Mouse (Mus musculus): Measurements from ENCODE around the gene Stra8.

Stra8 gene

GRCm38 (mm10) chr6:34942446-34942845, 22.5 kb downstream of the Stra8 start:
- no peak for DNase-seq (ENCODE audit: low spot score)

GRCm38 (mm10) chr6:34943499-34943898, 23.5 kb downstream of the Stra8 start:
- no peak for DNase-seq (ENCODE audit: low spot score)

GRCm38 (mm10) chr6:34946486-34947079, 26.6 kb downstream of the Stra8 start:
- no peak for DNase-seq (ENCODE audit: low spot score)

- DNase-seq (ENCODE audit: low spot score): no peak
These were observed 28.5 kb downstream of the Stra8 start for GRCm38 (mm10) chr6:34948461-34948860.

- no peak for DNase-seq (ENCODE audit: low spot score)
These were observed 31.6 kb downstream of the Stra8 start for GRCm38 (mm10) chr6:34951518-34951917.

- no peak for DNase-seq (ENCODE audit: low spot score)
These were observed 32.1 kb downstream of the Stra8 start for GRCm38 (mm10) chr6:34951956-34952667.

GRCm38 (mm10) chr6:34954926-34955861, 35.2 kb downstream of the Stra8 start:
- DNase-seq (ENCODE audit: low spot score): no peak

GRCm38 (mm10) chr6:34955862-34956241, 35.9 kb downstream of the Stra8 start:
- no peak for DNase-seq (ENCODE audit: low spot score)

- no peak for DNase-seq (ENCODE audit: low spot score)
These were observed 39.2 kb downstream of the Stra8 start for GRCm38 (mm10) chr6:34959131-34959530.

GRCm38 (mm10) chr6:34964550-34964949, 44.6 kb downstream of the Stra8 start:
- DNase-seq (ENCODE audit: low spot score): no peak

- DNase-seq (ENCODE audit: low spot score): no peak
These were observed 46.0 kb downstream of the Stra8 start for GRCm38 (mm10) chr6:34965819-34966539.

- no peak for DNase-seq (ENCODE audit: low spot score)
These were observed 51.2 kb downstream of the Stra8 start for GRCm38 (mm10) chr6:34971181-34971580.

GRCm38 (mm10) chr6:34979291-34979690, 59.3 kb downstream of the Stra8 start:
- DNase-seq (ENCODE audit: low spot score): no peak

- DNase-seq (ENCODE audit: low spot score): no peak
These were observed 60.7 kb downstream of the Stra8 start for GRCm38 (mm10) chr6:34980661-34981060.

- no peak for DNase-seq (ENCODE audit: low spot score)
These were observed 67.2 kb downstream of the Stra8 start for GRCm38 (mm10) chr6:34987085-34987645.

GRCm38 (mm10) chr6:34988081-34988761, 68.3 kb downstream of the Stra8 start, which contains the start of gene Slc23a4:
TSS of gene Slc23a4 (minus strand) at chr6:34988404.
- no peak for DNase-seq (ENCODE audit: low spot score)
